Mouse (Mus musculus) lung, postnatal 0 days (tissue): ENCODE measurements around the gene Spred2.

Source experiments
- CTCF ChIP-seq: IDR thresholded peaks from 2 replicates; pipeline ENCODE4 v1.5.1; 2016; ENCODE audit warnings: antibody characterized with exemption, mild to moderate bottlenecking
- EP300 ChIP-seq: IDR thresholded peaks from 2 replicates; pipeline ENCODE4 v1.6.1; 2016; ENCODE audit warnings: antibody characterized with exemption, mild to moderate bottlenecking, control low read depth

DNA sequence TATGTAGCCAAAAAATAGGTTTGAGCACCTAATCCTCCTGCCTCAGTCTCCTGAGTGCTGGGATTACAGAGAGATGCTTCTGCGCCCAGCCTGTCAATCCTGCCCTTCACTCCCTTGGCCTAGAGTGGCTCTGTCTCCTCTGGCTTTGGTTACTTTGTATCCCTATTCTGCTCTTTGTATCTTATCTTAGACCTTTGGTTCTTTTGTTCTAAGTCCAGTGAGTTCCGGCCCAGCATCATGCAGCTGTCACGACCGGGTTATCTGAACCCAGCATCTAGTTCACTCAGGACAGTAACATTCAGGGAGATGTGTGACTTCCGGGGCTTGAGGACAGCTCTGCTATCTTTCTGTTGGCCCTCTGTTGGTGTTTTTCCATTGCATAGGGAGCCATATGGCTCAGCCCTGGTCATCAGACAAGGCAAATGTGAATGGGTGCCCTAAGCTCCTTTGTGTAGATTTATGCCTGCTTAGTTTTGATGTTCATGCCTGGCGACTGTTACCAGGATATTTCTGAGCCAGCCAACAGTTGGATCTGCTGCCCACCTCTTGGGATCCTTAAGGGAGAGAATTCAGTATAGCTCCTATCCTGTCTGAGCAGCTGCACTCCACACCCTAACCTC is 109.5 kb downstream of the Spred2 start:
- TF ChIP-seq CTCF (no peak), EP300 (no peak)
